ENCODE assay signal across 1 mouse cellular context in the genomic region with DNA sequence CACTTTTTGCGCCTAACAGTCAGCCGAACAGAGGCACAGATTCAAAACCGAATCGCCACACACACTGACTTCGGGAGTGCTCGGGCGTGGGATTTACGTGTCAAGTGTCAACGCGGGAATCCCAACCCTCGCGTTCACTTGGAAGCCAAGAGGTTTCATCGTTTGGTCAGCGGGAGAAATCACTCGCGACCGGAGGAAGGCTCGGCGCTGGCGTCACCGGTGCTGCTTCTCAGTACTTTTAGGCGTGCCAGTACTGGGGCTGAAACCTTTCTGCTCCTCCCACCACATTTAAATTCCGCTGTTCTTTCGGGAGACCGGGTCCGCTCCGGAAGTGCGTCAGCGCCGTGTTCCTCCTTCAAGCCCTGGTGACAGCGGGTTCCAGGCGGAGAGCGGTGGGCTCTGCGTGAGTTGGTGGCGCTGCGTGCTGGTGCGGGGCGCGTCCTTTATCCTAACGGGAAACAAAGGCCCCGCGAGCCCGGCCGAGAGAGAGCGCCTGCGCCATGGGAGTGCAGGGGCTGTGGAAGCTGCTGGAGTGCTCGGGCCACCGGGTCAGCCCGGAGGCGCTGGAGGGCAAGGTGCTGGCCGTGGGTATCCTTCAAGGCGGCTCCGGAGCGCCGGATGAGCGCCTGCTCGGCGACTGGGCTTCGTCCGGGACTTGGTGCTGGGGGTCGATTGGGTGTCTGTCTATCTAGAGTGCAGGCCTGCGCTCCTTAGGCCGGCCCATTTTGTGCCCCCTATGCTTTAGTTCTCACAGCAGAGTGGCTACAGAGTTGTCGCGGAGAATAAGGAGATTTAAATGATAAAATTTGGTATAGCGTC.
A peak's percentile ranks its signal among the peaks of the same experiment; 100 is the strongest.
TF ChIP-seq lines count a peak whose summit lies in the region.

Gene Ercc5 (plus strand): TSS at position 182 of the 819 bp plus-strand sequence.

TF ChIP-seq in MEL, 35 proteins besides CTCF, POLR2A, EP300 and RAD21 (continued from another document):
- no peak for TF ChIP-seq MEF2A (IDR thresholded peaks at IDR 0.05; ENCODE audit: extremely low read depth, insufficient replicate concordance, low read depth, low read length, poor library complexity, severe bottlenecking)
- TF ChIP-seq UBTF (IDR thresholded peaks at IDR 0.05; ENCODE audit: borderline replicate concordance, insufficient read depth, low read depth, low read length): no peak
- TF ChIP-seq MAX (IDR thresholded peaks at IDR 0.05; ENCODE audit: low read length): no peak
- peak; percentile 63 for TF ChIP-seq MXI1 (IDR thresholded peaks at IDR 0.05; ENCODE audit: low read depth, low read length)
- TF ChIP-seq JUND (IDR thresholded peaks at IDR 0.05; ENCODE audit: low read depth, low read length): no peak
- TF ChIP-seq ZNF384 (IDR thresholded peaks at IDR 0.05; ENCODE audit: low read depth, low read length): no peak
- TF ChIP-seq USF1 (IDR thresholded peaks at IDR 0.05; ENCODE audit: low read depth, low read length): no peak
- peak; percentile 54 for TF ChIP-seq TBP (IDR thresholded peaks at IDR 0.05; ENCODE audit: low read depth, low read length)
- TF ChIP-seq MAZ (IDR thresholded peaks at IDR 0.05; ENCODE audit: low read depth, low read length): no peak; the same call in 1 of the 2 replicates
- no peak for TF ChIP-seq MAFK (IDR thresholded peaks at IDR 0.05; ENCODE audit: borderline replicate concordance, low read depth, low read length)
- TF ChIP-seq HCFC1 (IDR thresholded peaks at IDR 0.05; ENCODE audit: low read depth, low read length): peak; percentile 75
- no peak for TF ChIP-seq BHLHE40 (IDR thresholded peaks at IDR 0.05; ENCODE audit: borderline replicate concordance, low read depth, low read length)
- TF ChIP-seq GABPA (IDR thresholded peaks at IDR 0.05; ENCODE audit: low read depth, low read length): no peak
- TF ChIP-seq ETS1 (IDR thresholded peaks at IDR 0.05; ENCODE audit: low read depth, low read length): no peak
- peak; percentile 64 for TF ChIP-seq ELF1 (IDR thresholded peaks at IDR 0.05; ENCODE audit: low read depth, low read length)
- no peak for TF ChIP-seq USF2 (IDR thresholded peaks at IDR 0.05; ENCODE audit: borderline replicate concordance in 1 of 2, insufficient read depth in 1 of 2, low read depth in 1 of 2, low read length in 2 of 2)
- TF ChIP-seq ZC3H11A (IDR thresholded peaks at IDR 0.05; ENCODE audit: low read depth, low read length): no peak
